Mouse (Mus musculus) CH12.LX (cell line): Measurements from ENCODE around the gene Samsn1. TPM values are rescaled to one million over a fixed set of nuclear protein-coding genes. Genes with fewer than 3 reads are reported as not detected.

Experiments used
- DNase-seq: peaks from one replicate; pipeline ENCODE4 v3.0.0-alpha.2; 2013; ENCODE audit errors: extremely low read depth
- H3K27ac ChIP-seq: 2 replicates; pipeline ENCODE4 v1.5.1; 2012; ENCODE audit warnings: low read depth, mild to moderate bottlenecking, control low read depth, moderate library complexity; ENCODE audit not compliant: insufficient read depth
- H3K27me3 ChIP-seq: replicated peaks from 2 replicates; pipeline ENCODE3; 2012; ENCODE audit warnings: inconsistent platforms
- H3K36me3 ChIP-seq, 2 experiments: replicated peaks in 1 of 2; 2 replicates each; pipeline versions ENCODE3 to v1.6.1; 2012; ENCODE audit warnings: inconsistent platforms in 1 of 2, low read length in 1 of 2, mild to moderate bottlenecking in 1 of 2, mixed read lengths in 1 of 2, moderate library complexity in 1 of 2; ENCODE audit not compliant: control insufficient read depth in 1 of 2, insufficient read depth in 1 of 2
- H3K4me1 ChIP-seq, 2 experiments: 2 replicates each; pipeline ENCODE4 v1.6.1; 2012; ENCODE audit warnings: inconsistent platforms in 1 of 2, moderate library complexity in 1 of 2; ENCODE audit not compliant: insufficient read depth in 2 of 2, control insufficient read depth in 1 of 2
- H3K4me2 ChIP-seq: 2 replicates; pipeline ENCODE4 v1.6.1; 2012; ENCODE audit warnings: low read depth, mild to moderate bottlenecking, control low read depth; ENCODE audit not compliant: poor library complexity, insufficient read depth, severe bottlenecking
- H3K4me3 ChIP-seq, 3 experiments: fragments of 150-350 bp in 1 of 3; sonication (generic) in 1 of 3; replicated peaks in 1 of 3; 2 replicates each; pipeline versions ENCODE3 to v1.5.1; 2011 to 2012; ENCODE audit warnings: low read depth in 2 of 3, low read length in 2 of 3, mild to moderate bottlenecking in 2 of 3, moderate library complexity in 2 of 3, control low read depth in 1 of 3, improper control_type of control experiment in 1 of 3, inconsistent platforms in 1 of 3, mixed read lengths in 1 of 3; ENCODE audit not compliant: poor library complexity in 1 of 3
- H3K79me2 ChIP-seq: replicated peaks from 2 replicates; pipeline ENCODE4 v1.6.1; 2012; ENCODE audit warnings: mild to moderate bottlenecking, moderate library complexity; ENCODE audit not compliant: control insufficient read depth, poor library complexity, insufficient read depth, severe bottlenecking; ENCODE audit errors: extremely low read depth
- H3K9ac ChIP-seq: 2 replicates; pipeline ENCODE4 v1.6.1; 2012; ENCODE audit warnings: low read depth, mild to moderate bottlenecking, control low read depth, moderate library complexity; ENCODE audit not compliant: insufficient read depth
- H3K9me3 ChIP-seq: replicated peaks from 2 replicates; pipeline ENCODE3; 2012; ENCODE audit warnings: low read length, inconsistent platforms, mixed read lengths
- CHD2 ChIP-seq: IDR thresholded peaks from 2 replicates; pipeline ENCODE4 v1.6.1; 2011; ENCODE audit warnings: low read length, improper control_type of control experiment
- CTCF ChIP-seq, 2 experiments: IDR thresholded peaks in 1 of 2; conservative IDR thresholded peaks in 1 of 2; 2 replicates each; pipeline ENCODE4 v1.5.1; 2011 to 2012; ENCODE audit warnings: low read depth in 2 of 2, low read length in 2 of 2, improper control_type of control experiment in 1 of 2, inconsistent platforms in 1 of 2, mild to moderate bottlenecking in 1 of 2, moderate library complexity in 1 of 2
- E2F4 ChIP-seq: IDR thresholded peaks from 2 replicates; pipeline ENCODE4 v1.6.1; 2011; ENCODE audit warnings: low read depth, low read length, improper control_type of control experiment; ENCODE audit not compliant: insufficient replicate concordance
- EP300 ChIP-seq: IDR thresholded peaks from 2 replicates; pipeline ENCODE4 v1.6.1; 2011; ENCODE audit warnings: low read length, improper control_type of control experiment
- ETS1 ChIP-seq: conservative IDR thresholded peaks from 2 replicates; pipeline ENCODE4 v1.6.1; 2012; ENCODE audit warnings: low read depth, mild to moderate bottlenecking, inconsistent platforms, low read length, improper control_type of control experiment, moderate library complexity
- HCFC1 ChIP-seq: IDR thresholded peaks from 2 replicates; pipeline ENCODE4 v1.6.1; 2012; ENCODE audit warnings: low read depth, mild to moderate bottlenecking, inconsistent platforms, low read length, improper control_type of control experiment
- JUN ChIP-seq: IDR thresholded peaks from 2 replicates; pipeline ENCODE4 v1.6.1; 2011; ENCODE audit warnings: low read depth, mild to moderate bottlenecking, low read length, improper control_type of control experiment, moderate library complexity; ENCODE audit not compliant: insufficient read depth
- JUND ChIP-seq: conservative IDR thresholded peaks from 2 replicates; pipeline ENCODE4 v1.6.1; 2011; ENCODE audit warnings: low read depth, low read length, improper control_type of control experiment
- KAT2A ChIP-seq: IDR thresholded peaks from 2 replicates; pipeline ENCODE4 v1.6.1; 2012; ENCODE audit warnings: low read length, improper control_type of control experiment, inconsistent platforms; ENCODE audit not compliant: insufficient replicate concordance
- MAX ChIP-seq: IDR thresholded peaks from 2 replicates; pipeline ENCODE4 v1.6.1; 2011; ENCODE audit warnings: low read length, improper control_type of control experiment
- MAZ ChIP-seq: IDR thresholded peaks from 2 replicates; pipeline ENCODE4 v1.6.1; 2012; ENCODE audit warnings: low read depth, mild to moderate bottlenecking, inconsistent platforms, low read length, improper control_type of control experiment, moderate library complexity
- MEF2A ChIP-seq: IDR thresholded peaks from 2 replicates; pipeline ENCODE4 v1.6.1; 2014; ENCODE audit warnings: low read depth, mild to moderate bottlenecking, inconsistent platforms, low read length, improper control_type of control experiment, borderline replicate concordance
- MXI1 ChIP-seq: IDR thresholded peaks from 2 replicates; pipeline ENCODE4 v1.6.1; 2011; ENCODE audit warnings: mild to moderate bottlenecking, low read depth, low read length, improper control_type of control experiment
- MYC ChIP-seq: IDR thresholded peaks from 2 replicates; pipeline ENCODE4 v1.6.1; 2011; ENCODE audit warnings: low read depth, mild to moderate bottlenecking, improper control_type of control experiment, low read length
- NELFE ChIP-seq: IDR thresholded peaks from 2 replicates; pipeline ENCODE4 v1.6.1; 2011; ENCODE audit warnings: low read depth, low read length, improper control_type of control experiment
- POLR2A ChIP-seq: IDR thresholded peaks from 2 replicates; pipeline ENCODE4 v1.6.1; 2011; ENCODE audit warnings: low read depth, mild to moderate bottlenecking, improper control_type of control experiment, low read length
- RAD21 ChIP-seq: IDR thresholded peaks from 2 replicates; pipeline ENCODE4 v1.6.1; 2011; ENCODE audit warnings: low read depth, mild to moderate bottlenecking, low read length, improper control_type of control experiment, moderate library complexity
- RCOR1 ChIP-seq: conservative IDR thresholded peaks from 2 replicates; pipeline ENCODE4 v1.6.1; 2012; ENCODE audit warnings: low read depth, mild to moderate bottlenecking, inconsistent platforms, low read length, improper control_type of control experiment
- TBP ChIP-seq: conservative IDR thresholded peaks from 2 replicates; pipeline ENCODE4 v1.6.1; 2011; ENCODE audit warnings: low read depth, low read length, improper control_type of control experiment
- TCF12 ChIP-seq: IDR thresholded peaks from 2 replicates; pipeline ENCODE4 v1.6.1; 2014; ENCODE audit warnings: low read depth, mild to moderate bottlenecking, inconsistent platforms, low read length, improper control_type of control experiment
- ZMIZ1 ChIP-seq: IDR thresholded peaks from 2 replicates; pipeline ENCODE4 v1.6.1; 2012; ENCODE audit warnings: low read depth, mild to moderate bottlenecking, inconsistent platforms, low read length, improper control_type of control experiment
- dilution Hi-C: fragments of 300-500 bp; cut with MboI; formaldehyde crosslinking; loops from 2 replicates; pipeline ENCODE4 v1.14.3; 2020; ENCODE audit warnings: low sequenced_read_pairs; ENCODE audit not compliant: extremely low pct_unique_long_range_greater_than_20kb, extremely low pct_ligation_motif_present
- in situ Hi-C: fragments of 300-500 bp; cut with MboI; formaldehyde crosslinking; loops from 3 replicates; pipeline ENCODE4 v1.14.3; 2019; ENCODE audit warnings: low sequenced_read_pairs, low pct_ligation_motif_present, low pct_unique_long_range_greater_than_20kb, mixed read lengths
- polyA plus RNA-seq: library from polyadenylated mRNA; unstranded; fragments of >175 nt; gene quantifications from 2 replicates; pipeline ENCODE4 v1.2.1, GENCODE M21; 2012; ENCODE audit warnings: low read depth; ENCODE audit not compliant: insufficient read length
- total RNA-seq, 2 experiments: library from RNA; depleted of rRNA; stranded (reverse); fragments of 300-350 nt in 1 of 2; fragments of >200 nt in 1 of 2; gene quantifications; 2 replicates each; pipeline ENCODE4 v1.2.3; 2012 to 2014

The Samsn1 gene
- total and polyA plus RNA-seq, 3 experiments: 27.7 to 76.9 (median 29.6) TPM

DNA sequence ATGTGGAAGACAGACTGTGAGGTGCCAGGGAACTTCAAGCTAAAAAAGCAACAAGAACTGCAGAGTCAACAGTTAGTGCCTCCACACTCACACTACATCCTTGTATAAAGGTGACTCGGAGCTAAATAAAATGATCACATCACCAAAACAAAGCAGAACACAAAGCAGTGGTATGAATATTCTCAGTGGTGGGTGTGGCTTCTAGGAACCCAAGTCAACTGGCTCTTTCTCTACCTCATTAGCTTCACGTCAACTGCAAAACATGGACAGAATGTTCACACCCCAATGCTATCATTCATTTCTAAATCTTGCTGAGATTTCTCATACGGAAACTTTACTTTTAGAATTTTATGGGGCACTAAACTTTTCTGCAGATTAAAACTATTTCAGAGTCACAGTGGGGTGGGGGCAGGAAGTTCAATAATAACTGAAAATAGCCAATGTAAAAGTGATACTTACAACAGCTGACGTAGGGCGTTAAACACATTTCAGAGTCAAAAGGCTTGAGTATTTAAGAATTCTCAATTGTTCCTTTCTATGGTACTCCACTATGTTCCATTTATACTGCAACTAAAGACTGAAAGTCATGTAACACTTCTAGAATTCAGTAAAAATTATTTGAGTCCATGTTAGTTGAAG, 127.7 kb downstream of the Samsn1 start:
- H3K79me2 ChIP-seq: peaks cover 4% of the 10 kb centered on the region; the same call in 1 of the 2 replicates
- no peak overlapping the region for H3K4me3 ChIP-seq
- in situ Hi-C loops: no loop called here
- H3K4me2 ChIP-seq: no peak overlapping the region
- TF ChIP-seq MYC (no peak), RCOR1 (no peak), KAT2A (no peak), MAZ (no peak), E2F4 (no peak), TBP (no peak), ETS1 (no peak), CHD2 (no peak), RAD21 (no peak), TCF12 (no peak), EP300 (no peak), CTCF (conservative IDR thresholded peaks at IDR 0.05 in 1 of 2, IDR thresholded peaks at IDR 0.05 in 1 of 2; ENCODE audit: low read depth in 2 of 2, low read length in 2 of 2) (no peak), HCFC1 (no peak), JUND (no peak), MEF2A (no peak), JUN (no peak), POLR2A (no peak), MXI1 (no peak), ZMIZ1 (no peak)
- TF ChIP-seq, all 38 proteins: peak for 0
- Histone ChIP-seq H3K4me1 (peaks cover 0 to 2% of the 10 kb centered on the region in 2 experiments; a peak in 1 of 4 replicates), H3K36me3 (peaks cover 3 to 18% of the 10 kb centered on the region in 2 experiments), H3K27ac (no peak overlapping the region), H3K9me3 (no peaks in the 10 kb centered on the region), H3K9ac (no peak overlapping the region), H3K27me3 (no peaks in the 10 kb centered on the region)
- dilution Hi-C loops: no loop called here
- DNase-seq: no peak

DNA sequence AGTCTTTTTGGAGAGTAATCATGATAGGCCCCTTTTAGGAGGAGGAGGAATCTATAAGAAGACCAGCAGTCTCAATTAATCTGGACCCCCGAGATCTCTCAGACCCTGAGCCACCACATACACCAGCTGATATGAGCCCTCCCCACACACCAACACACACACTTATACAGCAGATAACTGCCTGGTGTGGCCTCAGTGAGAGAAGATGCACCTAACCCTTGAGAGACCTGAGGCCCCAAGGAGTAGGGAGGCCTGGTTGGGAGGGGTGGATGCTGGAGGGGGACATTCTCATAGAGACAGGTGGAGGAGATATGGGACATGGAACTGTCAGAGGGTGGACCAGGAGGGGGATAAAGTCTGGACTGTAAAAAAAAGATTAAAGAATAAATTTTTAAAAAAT, 128.6 kb downstream of the Samsn1 start:
- no peak for DNase-seq

More for the DNA sequence above, 128.6 kb downstream of the Samsn1 start:
- H3K4me2 ChIP-seq: no peak overlapping the region
- no peak overlapping the region for H3K9ac ChIP-seq
- peaks cover 4% of the 10 kb centered on the region; the same call in 1 of the 2 replicates for H3K79me2 ChIP-seq
- H3K4me3 ChIP-seq: no peak overlapping the region
- dilution Hi-C loops (no loop called here), in situ Hi-C loops (no loop called here)
- H3K9me3 ChIP-seq: no peaks in the 10 kb centered on the region
- H3K4me1 ChIP-seq: peaks cover 0 to 2% of the 10 kb centered on the region in 2 experiments; a peak in 1 of 4 replicates
- peaks cover 3 to 17% of the 10 kb centered on the region in 2 experiments for H3K36me3 ChIP-seq
- no peak for TF ChIP-seq MAX
- TF ChIP-seq NELFE: no peak
- no peak for TF ChIP-seq MEF2A
- H3K27me3 ChIP-seq: no peaks in the 10 kb centered on the region
- H3K27ac ChIP-seq: no peak overlapping the region
